Mouse (Mus musculus) MEL (cell line): Measurements from ENCODE around the gene Gm13889. TPM values are rescaled to one million over a fixed set of nuclear protein-coding genes. Genes with fewer than 3 reads are reported as not detected.

Experiments used
- DNase-seq: peaks from one replicate; pipeline ENCODE4 v3.0.0; 2011; ENCODE audit warnings: low read depth, low spot score
- H3K27ac ChIP-seq: 2 replicates; pipeline ENCODE4 v1.5.1; 2012; ENCODE audit warnings: low read depth, mild to moderate bottlenecking, control low read depth, low read length, moderate library complexity; ENCODE audit not compliant: control insufficient read depth
- H3K27me3 ChIP-seq, 2 experiments: fragments of 150-350 bp in 1 of 2; sonication (generic) in 1 of 2; 2 replicates each; pipeline ENCODE4 v1.6.1; 2012; ENCODE audit warnings: low read length in 2 of 2, mild to moderate bottlenecking in 2 of 2, improper control_type of control experiment in 1 of 2, moderate library complexity in 1 of 2; ENCODE audit not compliant: insufficient read depth in 2 of 2, control insufficient read depth in 1 of 2
- H3K36me3 ChIP-seq, 2 experiments: 2 replicates each; pipeline ENCODE4 v1.6.1; 2012 to 2014; ENCODE audit warnings: low read length in 2 of 2, improper control_type of control experiment in 1 of 2, inconsistent platforms in 1 of 2, mild to moderate bottlenecking in 1 of 2; ENCODE audit not compliant: insufficient read depth in 2 of 2, control insufficient read depth in 1 of 2
- H3K4me1 ChIP-seq, 2 experiments: fragments of 150-350 bp in 1 of 2; sonication (generic) in 1 of 2; 2 replicates each; pipeline ENCODE4 v1.6.1; 2012; ENCODE audit warnings: low read length in 2 of 2, improper control_type of control experiment in 1 of 2, mild to moderate bottlenecking in 1 of 2; ENCODE audit not compliant: insufficient read depth in 2 of 2, control insufficient read depth in 1 of 2
- H3K4me3 ChIP-seq, 2 experiments: fragments of 150-350 bp in 1 of 2; sonication (generic) in 1 of 2; 2 replicates each; pipeline ENCODE4 v1.5.1; 2012; ENCODE audit warnings: low read depth in 2 of 2, low read length in 2 of 2, mild to moderate bottlenecking in 2 of 2, moderate library complexity in 2 of 2, control low read depth in 1 of 2, improper control_type of control experiment in 1 of 2; ENCODE audit not compliant: control insufficient read depth in 1 of 2, insufficient read depth in 1 of 2
- H3K79me2 ChIP-seq: 2 replicates; pipeline ENCODE4 v1.6.1; 2012; ENCODE audit warnings: mild to moderate bottlenecking, low read length, moderate library complexity; ENCODE audit not compliant: control insufficient read depth, poor library complexity, insufficient read depth
- H3K9ac ChIP-seq: 2 replicates; pipeline ENCODE4 v1.6.1; 2012; ENCODE audit warnings: low read depth, mild to moderate bottlenecking, control low read depth, low read length, moderate library complexity; ENCODE audit not compliant: control insufficient read depth, poor library complexity, severe bottlenecking
- H3K9me3 ChIP-seq: fragments of 150-350 bp; sonication (generic); replicated peaks from 2 replicates; pipeline ENCODE4 v1.6.1; 2012; ENCODE audit warnings: mild to moderate bottlenecking, low read length, improper control_type of control experiment, moderate library complexity; ENCODE audit not compliant: insufficient read depth
- CHD2 ChIP-seq: IDR thresholded peaks from 2 replicates; pipeline ENCODE4 v1.6.1; 2011; ENCODE audit warnings: low read length, improper control_type of control experiment
- CTCF ChIP-seq, 3 experiments: IDR thresholded peaks in 2 of 3; conservative IDR thresholded peaks in 1 of 3; 2 replicates each; pipeline ENCODE4 v1.5.1; 2011 to 2012; ENCODE audit warnings: low read length in 3 of 3, low read depth in 2 of 3, mild to moderate bottlenecking in 2 of 3, improper control_type of control experiment in 1 of 3, inconsistent platforms in 1 of 3, mixed read lengths in 1 of 3, moderate library complexity in 1 of 3; ENCODE audit not compliant: control insufficient read depth in 1 of 3, insufficient read depth in 1 of 3, poor library complexity in 1 of 3, severe bottlenecking in 1 of 3
- GABPA ChIP-seq: IDR thresholded peaks from 2 replicates; pipeline ENCODE4 v1.6.1; 2012; ENCODE audit warnings: low read depth, mild to moderate bottlenecking, inconsistent platforms, low read length, improper control_type of control experiment, moderate library complexity
- HCFC1 ChIP-seq: IDR thresholded peaks from 2 replicates; pipeline ENCODE4 v1.6.1; 2012; ENCODE audit warnings: low read depth, mild to moderate bottlenecking, inconsistent platforms, low read length, improper control_type of control experiment, moderate library complexity
- MYB ChIP-seq: IDR thresholded peaks from 2 replicates; pipeline ENCODE4 v1.6.1; 2011; ENCODE audit warnings: mild to moderate bottlenecking, low read depth, low read length, improper control_type of control experiment
- NRF1 ChIP-seq: IDR thresholded peaks from 2 replicates; pipeline ENCODE4 v1.6.1; 2014; ENCODE audit warnings: low read depth, mild to moderate bottlenecking, inconsistent platforms, low read length, improper control_type of control experiment, moderate library complexity; ENCODE audit not compliant: poor library complexity, insufficient read depth, severe bottlenecking
- RAD21 ChIP-seq: IDR thresholded peaks from 2 replicates; pipeline ENCODE4 v1.6.1; 2011; ENCODE audit warnings: mild to moderate bottlenecking, low read depth, low read length, improper control_type of control experiment
- SMC3 ChIP-seq: IDR thresholded peaks from 2 replicates; pipeline ENCODE4 v1.6.1; 2011; ENCODE audit warnings: low read depth, low read length, improper control_type of control experiment
- TAL1 ChIP-seq: IDR thresholded peaks from 2 replicates; pipeline ENCODE4 v1.6.1; 2012; ENCODE audit warnings: mild to moderate bottlenecking, inconsistent platforms, low read length, moderate library complexity, mixed read lengths
- USF1 ChIP-seq: IDR thresholded peaks from 2 replicates; pipeline ENCODE4 v1.6.1; 2014; ENCODE audit warnings: low read depth, mild to moderate bottlenecking, inconsistent platforms, low read length, improper control_type of control experiment, moderate library complexity
- ZC3H11A ChIP-seq: IDR thresholded peaks from 2 replicates; pipeline ENCODE4 v1.6.1; 2012; ENCODE audit warnings: low read depth, mild to moderate bottlenecking, inconsistent platforms, low read length, improper control_type of control experiment
- ZKSCAN1 ChIP-seq: IDR thresholded peaks from 2 replicates; pipeline ENCODE4 v1.6.1; 2012; ENCODE audit warnings: low read depth, mild to moderate bottlenecking, inconsistent platforms, low read length, improper control_type of control experiment, moderate library complexity
- polyA plus RNA-seq, 2 experiments: library from polyadenylated mRNA; stranded (reverse) in 1 of 2; unstranded in 1 of 2; fragments of >175 nt in 1 of 2; fragments of >200 nt in 1 of 2; gene quantifications; 2 replicates each; pipeline versions ENCODE4 v1.2.1 to v1.2.4; 2012; ENCODE audit warnings: low replicate concordance in 2 of 2, low read depth in 1 of 2; ENCODE audit not compliant: insufficient read length in 2 of 2, insufficient read depth in 1 of 2, missing spikeins in 1 of 2
- total RNA-seq: library from RNA; depleted of rRNA; stranded (reverse); fragments of 300-350 nt; gene quantifications from 2 replicates; pipeline ENCODE4 v1.2.3, GENCODE M21; 2012

The Gm13889 gene
- total and polyA plus RNA-seq, 3 experiments, result not detected

DNA sequence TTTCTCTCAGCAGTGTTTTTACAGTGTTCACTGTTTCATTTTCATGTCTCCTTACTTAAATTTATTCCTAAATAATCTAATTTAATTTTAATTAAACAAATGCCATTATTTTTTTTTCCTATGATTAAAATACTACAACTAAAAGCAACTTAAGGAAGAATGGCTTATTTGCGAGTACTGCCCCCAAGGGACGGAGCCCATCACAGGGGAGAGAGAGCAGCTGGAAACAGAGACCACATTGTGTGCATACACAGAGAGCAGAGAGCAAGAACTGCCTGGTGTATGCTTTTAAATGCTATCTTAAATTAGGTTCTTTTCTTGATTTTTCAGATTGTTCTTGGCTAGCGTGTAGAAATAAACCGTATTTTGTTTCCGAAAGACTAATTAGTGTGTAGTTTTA, 10.0 kb downstream of the Gm13889 start:
- Histone ChIP-seq H3K27me3 (peaks cover 0 to 5% of the 10 kb centered on the region in 2 experiments; a peak in 3 of 4 replicates), H3K79me2 (no peaks in the 10 kb centered on the region), H3K27ac (no peak overlapping the region), H3K36me3 (no peaks in the 10 kb centered on the region), H3K4me3 (no peak overlapping the region), H3K9ac (no peak overlapping the region), H3K4me1 (no peaks in the 10 kb centered on the region), H3K9me3 (no peaks in the 10 kb centered on the region)
- DNase-seq, result no peak
- TF ChIP-seq ZKSCAN1, result no peak
- TF ChIP-seq USF1, result no peak
- TF ChIP-seq HCFC1, result no peak
- no peak for TF ChIP-seq MYB
- no peak for TF ChIP-seq CHD2
- no peak for TF ChIP-seq TAL1

DNA sequence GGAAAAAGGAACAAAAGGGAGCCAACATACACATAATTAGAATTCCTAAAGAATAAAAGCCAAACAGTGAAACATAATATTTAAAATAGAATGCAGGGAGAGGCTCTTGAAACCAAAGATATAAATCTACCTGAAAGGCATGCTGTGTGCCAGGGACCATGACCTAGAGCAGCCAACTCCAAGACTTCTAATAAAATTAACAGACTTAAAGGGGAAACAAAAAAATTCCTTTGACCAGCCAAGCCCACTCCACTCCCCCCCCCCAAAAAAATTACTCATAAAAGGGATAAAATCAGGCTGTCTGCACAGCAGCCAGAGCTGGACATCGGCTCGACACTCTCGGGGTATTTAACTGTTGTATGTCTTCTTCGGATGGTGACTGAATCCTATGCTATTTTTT, 12.1 kb downstream of the Gm13889 start:
- no peaks in the 10 kb centered on the region for H3K79me2 ChIP-seq
- no peaks in the 10 kb centered on the region for H3K36me3 ChIP-seq
- H3K9me3 ChIP-seq, result no peaks in the 10 kb centered on the region
- no peak for TF ChIP-seq GABPA
- TF ChIP-seq, all 39 proteins: peak for 0
- DNase-seq, result no peak
- Histone ChIP-seq H3K9ac (no peak overlapping the region), H3K4me1 (no peaks in the 10 kb centered on the region), H3K4me3 (no peak overlapping the region), H3K27ac (no peak overlapping the region), H3K27me3 (peaks cover 2 to 10% of the 10 kb centered on the region in 2 experiments)

DNA sequence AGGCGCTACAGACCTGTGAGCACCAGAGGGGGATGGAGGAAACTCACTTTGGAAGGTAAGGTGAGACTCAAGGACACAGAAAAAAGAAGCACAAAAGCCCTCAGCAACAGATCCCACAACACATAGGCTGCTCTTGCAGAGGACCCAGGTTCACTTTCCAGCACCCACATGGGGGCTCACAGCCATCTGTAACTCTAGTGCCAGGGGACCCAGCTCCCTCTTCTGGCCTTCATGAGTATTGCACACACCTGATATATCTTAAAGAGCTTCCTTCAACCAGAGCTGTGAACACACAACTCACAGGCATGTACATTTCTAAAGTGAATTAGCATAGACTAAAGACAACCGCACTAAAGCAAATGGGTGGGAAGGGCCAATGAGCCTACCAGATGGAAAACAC, 12.9 kb downstream of the Gm13889 start:
- H3K4me3 ChIP-seq, result no peak overlapping the region
- H3K4me1 ChIP-seq, result no peaks in the 10 kb centered on the region
- H3K27ac ChIP-seq, result no peak overlapping the region
- no peaks in the 10 kb centered on the region for H3K9me3 ChIP-seq
- H3K9ac ChIP-seq, result no peak overlapping the region
- peaks cover 2 to 10% of the 10 kb centered on the region in 2 experiments for H3K27me3 ChIP-seq
- H3K79me2 ChIP-seq, result no peaks in the 10 kb centered on the region
- DNase-seq, result peak; percentile 36
- TF ChIP-seq CTCF (IDR thresholded peaks at IDR 0.05 in 2 of 3, conservative IDR thresholded peaks at IDR 0.05 in 1 of 3; ENCODE audit: control insufficient read depth in 1 of 3, insufficient read depth in 1 of 3, low read depth in 2 of 3, low read length in 3 of 3, poor library complexity in 1 of 3, severe bottlenecking in 1 of 3) (peak; percentile 44 to 60 (median 54)), RAD21 (peak; percentile 22), NRF1 (no peak), ZC3H11A (peak; percentile 26; the same call in 1 of the 2 replicates), SMC3 (peak; percentile 48)
- no peaks in the 10 kb centered on the region for H3K36me3 ChIP-seq
